Comparison of ENCODE assay signal across 20 mouse cellular contexts in the genomic region with DNA sequence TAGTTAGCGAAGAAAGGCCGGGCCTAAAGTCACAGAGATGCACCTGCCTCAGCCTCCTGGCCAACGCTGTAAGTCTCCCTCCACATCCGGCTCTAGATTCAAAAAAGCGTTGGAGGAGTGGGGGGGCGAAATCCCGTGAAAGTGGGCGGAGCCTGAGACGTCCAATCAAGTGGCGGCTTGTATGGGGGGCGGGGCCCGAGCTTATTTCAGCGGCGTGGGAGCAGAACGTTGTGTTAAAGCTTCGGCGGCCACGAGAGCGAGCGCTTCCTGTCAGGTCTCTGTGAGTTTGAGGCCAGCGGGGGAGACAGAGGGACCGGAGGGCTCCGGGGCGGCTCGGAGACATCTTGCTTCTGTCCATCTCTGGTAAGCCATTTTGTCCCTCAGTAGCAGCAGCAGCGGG. TPM values are rescaled to one million over a fixed set of nuclear protein-coding genes. Genes with fewer than 3 reads are reported as not detected.
"Had no signal": no experiment of that assay in that cellular context is flagged by ENCODE, and none has a peak within 500 bp of the region (broad histone marks: within the 10 kb centered on the region; RNA-seq: fewer than 3 reads in every experiment).

Gene Pramel1 (plus strand): TSS at position 248 of the 400 bp plus-strand sequence.

- H3K27ac ChIP-seq: kidney, postnatal 0 days; limb, embryonic 13.5 days; liver, embryonic 15.5 days; midbrain, embryonic 12.5 days; neural tube, embryonic 15.5 days had no signal

- H3K36me3 ChIP-seq: limb, embryonic 13.5 days; liver, embryonic 15.5 days; midbrain, embryonic 12.5 days; neural tube, embryonic 15.5 days had no signal

- DNase-seq: kidney, adult 9 months; kidney, postnatal 36 days; layer of hippocampus, adult 9-11 months; left cerebral cortex, postnatal 4 days; lung, embryonic 14.5 days; right cerebral cortex, adult 18-20 months; right cerebral cortex, postnatal 25 days; thymus, adult 2 months; thymus, postnatal 36 days had no signal

- H3K4me1 ChIP-seq: limb, embryonic 13.5 days; liver, embryonic 15.5 days; midbrain, embryonic 12.5 days; neural tube, embryonic 15.5 days had no signal

- ATAC-seq: intestine, postnatal 0 days had no signal

- H3K4me3 ChIP-seq: limb, embryonic 13.5 days; liver, embryonic 15.5 days; midbrain, embryonic 12.5 days; neural tube, embryonic 15.5 days had no signal

- H3K4me2 ChIP-seq: limb, embryonic 13.5 days; liver, embryonic 15.5 days; lung, embryonic 14.5 days; midbrain, embryonic 12.5 days; neural tube, embryonic 15.5 days had no signal

- H3K9me3 ChIP-seq: liver, embryonic 15.5 days; midbrain, embryonic 12.5 days; neural tube, embryonic 15.5 days had no signal

- H3K9ac ChIP-seq: limb, embryonic 13.5 days; liver, embryonic 15.5 days; lung, embryonic 14.5 days; midbrain, embryonic 12.5 days; neural tube, embryonic 15.5 days had no signal

- H3K27me3 ChIP-seq: limb, embryonic 13.5 days; neural tube, embryonic 15.5 days had no signal

RNA-seq across cellular contexts. Expression of gene Pramel1, which starts in this region (rescaled TPM):
- polyA plus RNA-seq: intestine, postnatal 0 days; kidney, postnatal 0 days; limb, embryonic 13.5 days; liver, adult 2 months; liver, embryonic 15.5 days; lung, embryonic 14.5 days; midbrain, embryonic 12.5 days; midbrain, postnatal 0 days; neural tube, embryonic 11.5 days; neural tube, embryonic 15.5 days; small intestine, adult 2 months; stomach, embryonic 16.5 days; thymus, adult 2 months had no signal
